Mouse (Mus musculus): Measurements from ENCODE around the gene Gm45785.

DNA sequence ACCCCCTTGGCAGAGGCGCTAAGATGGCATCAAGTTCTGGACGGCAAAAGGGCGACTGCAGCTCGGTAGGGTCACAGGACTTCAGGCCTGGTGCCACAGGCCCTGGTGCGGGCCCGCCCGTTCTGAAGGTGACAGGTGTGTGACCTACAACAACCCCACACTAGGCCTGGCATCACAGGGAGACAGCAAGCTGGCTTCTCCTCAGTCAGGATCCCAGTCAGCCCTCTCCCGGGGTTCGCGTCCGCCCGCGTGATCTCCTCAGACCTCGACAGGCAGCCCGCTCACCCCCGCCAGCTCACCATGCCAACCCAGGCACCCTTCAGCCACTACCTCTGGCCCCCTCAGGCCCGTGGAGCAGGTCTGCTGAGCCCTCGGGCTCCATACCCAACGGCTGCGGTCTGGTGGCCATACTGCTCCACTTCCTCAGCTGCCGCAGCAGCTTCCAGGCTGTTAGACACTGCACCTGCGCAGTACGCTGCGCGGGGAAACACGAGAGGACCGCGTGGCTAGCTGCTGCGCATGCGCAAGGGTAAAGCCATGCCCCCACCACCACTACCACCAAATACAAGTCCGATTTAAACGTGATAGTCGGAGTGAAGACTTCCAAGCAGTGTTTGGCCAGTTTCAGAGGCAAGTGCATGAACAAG, 68.6 kb downstream of the Gm45785 start, which contains the start of gene Syce1:
- TF ChIP-seq GATA1 (IDR thresholded peaks at IDR 0.05; ENCODE audit: borderline replicate concordance, low read length), result no peak
- TF ChIP-seq FLI1 (IDR thresholded peaks at IDR 0.05; ENCODE audit: low read length), result no peak
